Mouse (Mus musculus) kidney, postnatal 0 days (tissue): Measurements from ENCODE around the gene Gm7030. TPM values are rescaled to one million over a fixed set of nuclear protein-coding genes. Genes with fewer than 3 reads are reported as not detected.
A peak's percentile ranks its signal among the peaks of the same experiment; 100 is the strongest.
"Not testable (repeated sequence)": the region's sequence is repeated elsewhere in the genome, so short reads cannot be mapped to it uniquely, and the experiment has no call there.

Experiments
- ATAC-seq: fragments of 200-750 bp; cut with Nextera tagmentation; replicated peaks from 2 replicates; pipeline ENCODE4 v1.8.0; 2017; ENCODE audit warnings: low read depth, moderate number of reproducible peaks, moderate TSS enrichment, moderate library complexity; ENCODE audit not compliant: low FRiP score
- DNase-seq: peaks from one replicate; pipeline ENCODE4 v3.0.0-alpha.2; 2016; ENCODE audit warnings: low spot score
- H3K27ac ChIP-seq: fragments of 300-500 bp; sonication (generic); 2 replicates; pipeline ENCODE4 v1.5.1; 2014; ENCODE audit warnings: mild to moderate bottlenecking
- H3K27me3 ChIP-seq: fragments of 300-500 bp; sonication (generic); 2 replicates; pipeline ENCODE4 v1.6.1; 2014; ENCODE audit warnings: low read length, mixed read lengths; ENCODE audit not compliant: insufficient read depth
- H3K36me3 ChIP-seq: fragments of 300-500 bp; sonication (generic); 2 replicates; pipeline ENCODE4 v1.6.1; 2014; ENCODE audit warnings: low read length, mixed read lengths; ENCODE audit not compliant: insufficient read depth
- H3K4me1 ChIP-seq: fragments of 300-500 bp; sonication (generic); replicated peaks from 2 replicates; pipeline ENCODE4 v1.6.1; 2014; ENCODE audit warnings: antibody characterized with exemption, low read length, mixed read lengths; ENCODE audit not compliant: insufficient read depth
- H3K4me2 ChIP-seq: fragments of 300-500 bp; sonication (generic); 2 replicates; pipeline ENCODE4 v1.6.1; 2014; ENCODE audit warnings: mild to moderate bottlenecking, low read length, moderate library complexity, mixed read lengths
- H3K4me3 ChIP-seq: fragments of 300-500 bp; sonication (generic); replicated peaks from 2 replicates; pipeline ENCODE4 v1.5.1; 2014; ENCODE audit warnings: low read depth, low read length
- H3K9ac ChIP-seq: fragments of 300-500 bp; sonication (generic); 2 replicates; pipeline ENCODE4 v1.6.1; 2014; ENCODE audit warnings: low read depth, low read length
- H3K9me3 ChIP-seq: fragments of 300-500 bp; sonication (generic); replicated peaks from 2 replicates; pipeline ENCODE4 v1.6.1; 2016; ENCODE audit warnings: low read length, inconsistent platforms, mixed read lengths
- CTCF ChIP-seq: IDR thresholded peaks from 2 replicates; pipeline ENCODE4 v1.5.1; 2016; ENCODE audit warnings: antibody characterized with exemption, low read depth, mild to moderate bottlenecking, moderate library complexity
- WGBS: fragments of 180-500 bp; shearing (Covaris S2); extraction: QIAGEN DNeasy Blood & Tissue Kit; methylation state at CpG from one replicate; pipeline ENCODE4 v1.1.7; 2014; 5-methylcytosine and 5-hydroxymethylcytosine counted together
- polyA plus RNA-seq: library from polyadenylated mRNA; unstranded; fragments of >200 nt; fragmentation: Nextera tagmentation; extraction: Ambion mirVana; gene quantifications from 2 replicates; pipeline ENCODE4 v1.2.1, GENCODE M21; 2015

Gm7030 gene
- polyA plus RNA-seq, 1 experiment from 2014 or later, result not detected

- DNase-seq (no peak), ATAC-seq (no peak)
- H3K4me2 ChIP-seq, result no peak overlapping the region
- WGBS, result 16% methylated on average over 3 of the region's 3 CpGs
- peaks cover 30% of the 10 kb centered on the region for H3K27me3 ChIP-seq
- no peak overlapping the region for H3K4me3 ChIP-seq
- H3K4me1 ChIP-seq, result no peaks in the 10 kb centered on the region
- no peak overlapping the region for H3K9ac ChIP-seq
- no peak overlapping the region for H3K27ac ChIP-seq
- no peaks in the 10 kb centered on the region for H3K9me3 ChIP-seq
- no peaks in the 10 kb centered on the region for H3K36me3 ChIP-seq
- TF ChIP-seq CTCF, result no peak
Observed at GRCm38 (mm10) chr17:36154271-36155149, 25.3 kb upstream of the Gm7030 start.

- H3K9ac ChIP-seq, H3K4me1 ChIP-seq, H3K27ac ChIP-seq, H3K36me3 ChIP-seq, H3K4me3 ChIP-seq, DNase-seq, H3K9me3 ChIP-seq, ATAC-seq, H3K4me2 ChIP-seq: not testable (repeated sequence)
- H3K27me3 ChIP-seq, result peaks cover 24% of the 10 kb centered on the region
- 33% methylated on average over 4 of the region's 4 CpGs for WGBS
Observed at GRCm38 (mm10) chr17:36151200-36151599, 22.0 kb upstream of the Gm7030 start.

- H3K27ac ChIP-seq, H3K9me3 ChIP-seq: not testable (repeated sequence)
Observed at GRCm38 (mm10) chr17:36148468-36148867, 19.2 kb upstream of the Gm7030 start.

GRCm38 (mm10) chr17:36146937-36147336 is 17.7 kb upstream of the Gm7030 start:
- not testable (repeated sequence) for H3K4me1 ChIP-seq, H3K4me3 ChIP-seq, ATAC-seq, H3K9ac ChIP-seq, H3K27ac ChIP-seq, DNase-seq, H3K4me2 ChIP-seq, H3K36me3 ChIP-seq, H3K9me3 ChIP-seq
- 71% methylated on average over 1 of the region's 1 CpGs for WGBS
- H3K27me3 ChIP-seq, result peaks cover 27% of the 10 kb centered on the region

More at GRCm38 (mm10) chr17:36148468-36148867, 19.2 kb upstream of the Gm7030 start:
- H3K9ac ChIP-seq, ATAC-seq, DNase-seq, H3K4me3 ChIP-seq, H3K36me3 ChIP-seq, H3K4me2 ChIP-seq, H3K4me1 ChIP-seq: not testable (repeated sequence)
- H3K27me3 ChIP-seq, result peaks cover 28% of the 10 kb centered on the region
- 79% methylated on average over 5 of the region's 5 CpGs for WGBS

GRCm38 (mm10) chr17:36145861-36146156 is 16.6 kb upstream of the Gm7030 start:
- peak overlapping the region; percentile 45 for H3K4me3 ChIP-seq
- DNase-seq, H3K36me3 ChIP-seq, H3K4me1 ChIP-seq, H3K9ac ChIP-seq, ATAC-seq, H3K9me3 ChIP-seq, H3K27ac ChIP-seq: not testable (repeated sequence)
- peaks cover 23% of the 10 kb centered on the region for H3K27me3 ChIP-seq
- peak overlapping the region; percentile 59 for H3K4me2 ChIP-seq
- 2% methylated on average over 8 of the region's 13 CpGs for WGBS

- peak overlapping the region; percentile 45 for H3K4me3 ChIP-seq
- ATAC-seq (peak; percentile 46), DNase-seq (peak; percentile 26)
- H3K27ac ChIP-seq, result no peak overlapping the region
- no peaks in the 10 kb centered on the region for H3K36me3 ChIP-seq
- H3K27me3 ChIP-seq, result peaks cover 23% of the 10 kb centered on the region
- 1% methylated on average over 75 of the region's 78 CpGs for WGBS
- H3K4me1 ChIP-seq, result 0 out of 2 replicates have a peak, but pooled peaks cover 6% of the 10 kb centered on the region
- peak overlapping the region; percentile 32; the same call in 1 of the 2 replicates for H3K9ac ChIP-seq
- TF ChIP-seq CTCF, result no peak
- peak overlapping the region; percentile 59 for H3K4me2 ChIP-seq
- H3K9me3 ChIP-seq, result no peaks in the 10 kb centered on the region
Observed at GRCm38 (mm10) chr17:36145111-36145860, 16.1 kb upstream of the Gm7030 start.

GRCm38 (mm10) chr17:36136299-36136848 is 7.1 kb upstream of the Gm7030 start:
- not testable (repeated sequence) for H3K9me3 ChIP-seq, H3K4me3 ChIP-seq, DNase-seq, H3K27me3 ChIP-seq, H3K27ac ChIP-seq, H3K9ac ChIP-seq, H3K4me2 ChIP-seq, H3K36me3 ChIP-seq, ATAC-seq, H3K4me1 ChIP-seq
- 62% methylated on average over 1 of the region's 1 CpGs for WGBS

- H3K4me1 ChIP-seq, H3K9ac ChIP-seq, H3K4me2 ChIP-seq, ATAC-seq, H3K27me3 ChIP-seq, H3K4me3 ChIP-seq, DNase-seq, H3K27ac ChIP-seq, H3K9me3 ChIP-seq, H3K36me3 ChIP-seq: not testable (repeated sequence)
Observed at GRCm38 (mm10) chr17:36135421-36136231, 6.4 kb upstream of the Gm7030 start.
